Mouse (Mus musculus): ENCODE measurements around the gene 4930402H24Rik.
A peak's percentile ranks its signal among the peaks of the same experiment; 100 is the strongest.
"Not testable (repeated sequence)": the region's sequence is repeated elsewhere in the genome, so short reads cannot be mapped to it uniquely, and the experiment has no call there.

The 4930402H24Rik gene

DNA sequence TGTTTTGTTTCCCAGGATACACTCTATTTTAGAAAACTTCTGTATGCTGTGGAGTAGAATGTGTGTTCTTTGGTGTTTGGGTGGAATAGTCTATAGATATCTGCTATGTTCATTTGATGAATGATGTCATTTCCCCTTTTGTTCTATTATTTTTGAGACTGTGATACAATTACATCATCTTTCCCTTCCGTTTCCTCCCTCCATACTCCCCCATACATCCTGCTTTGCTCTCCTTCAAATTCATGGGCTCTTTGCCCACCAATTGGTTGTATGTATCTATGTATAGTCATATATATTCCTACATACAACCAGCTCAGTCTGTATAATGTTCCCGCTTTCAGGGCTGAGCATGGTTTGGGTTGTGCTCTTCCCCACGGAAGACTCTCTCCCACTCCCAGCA, 44.1 kb downstream of the 4930402H24Rik start:
- ATAC-seq (ENCODE audit: insufficient number of reproducible peaks, low FRiP score, low TSS enrichment) = no peak

- no peak for ATAC-seq (ENCODE audit: insufficient number of reproducible peaks, low FRiP score, low TSS enrichment)
Measured at GRCm38 (mm10) chr2:130852964-130853363, 53.2 kb downstream of the 4930402H24Rik start.

DNA sequence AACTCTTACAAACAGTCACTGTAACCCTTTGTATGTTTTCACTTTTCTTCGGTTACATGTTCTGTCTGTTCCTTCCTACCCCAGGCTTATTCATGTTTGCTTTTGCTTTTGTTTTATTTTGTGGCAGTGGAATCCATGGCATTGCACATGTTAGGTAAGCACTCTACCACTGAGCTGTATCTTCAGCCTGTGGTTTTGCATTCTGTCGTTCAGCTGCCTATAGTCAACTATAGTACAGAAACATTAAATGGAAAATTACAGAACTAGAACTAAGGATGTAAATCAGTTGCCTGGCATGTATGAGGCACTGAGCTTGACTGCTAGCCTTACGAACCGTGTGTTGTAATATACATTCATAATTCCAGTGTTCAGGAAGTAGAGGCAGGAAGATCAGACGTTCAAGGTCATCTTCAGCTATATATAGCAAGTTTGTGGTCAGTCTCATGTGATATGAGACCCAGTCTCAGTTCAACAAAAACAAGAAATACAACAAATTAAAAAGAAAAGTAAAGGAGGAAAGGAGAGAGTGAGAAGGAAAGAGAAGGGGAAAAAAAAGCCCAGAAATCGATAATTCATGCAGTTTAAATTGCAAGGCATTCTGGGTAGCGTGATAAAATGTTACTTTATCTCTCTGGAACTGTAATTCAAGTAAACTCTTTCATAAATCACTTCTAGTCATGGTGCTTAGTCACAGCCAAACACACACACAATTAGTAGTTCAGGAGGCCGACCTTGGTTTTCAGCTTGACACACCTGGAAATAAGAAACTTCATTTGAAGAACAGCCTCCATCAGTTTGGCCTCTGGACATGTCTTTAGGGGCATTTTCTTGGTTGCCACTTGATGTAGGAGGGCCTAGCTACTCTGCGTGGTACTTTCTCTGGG, 54.6 kb downstream of the 4930402H24Rik start:
- no peak for ATAC-seq (ENCODE audit: insufficient number of reproducible peaks, low FRiP score, low TSS enrichment)

DNA sequence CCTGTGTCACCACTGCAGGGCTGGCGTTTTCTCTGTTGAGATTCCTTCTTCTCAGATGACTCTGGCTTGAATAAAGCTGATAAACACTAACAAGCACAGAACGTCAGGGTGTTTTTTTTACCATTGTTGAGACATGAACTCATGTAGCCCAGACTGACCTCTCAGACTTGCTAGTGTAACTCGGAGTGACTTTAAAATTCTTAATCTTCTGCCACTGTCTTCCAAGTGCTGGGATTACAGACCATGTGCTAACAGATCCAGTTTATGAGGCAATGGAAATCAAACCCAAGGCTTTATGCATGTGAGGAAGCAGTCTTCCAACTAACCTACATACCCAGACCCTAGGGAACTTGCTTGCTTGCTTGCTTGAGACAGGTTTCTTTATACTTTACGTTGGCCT, 56.5 kb downstream of the 4930402H24Rik start:
- no peak for ATAC-seq (ENCODE audit: insufficient number of reproducible peaks, low FRiP score, low TSS enrichment)

DNA sequence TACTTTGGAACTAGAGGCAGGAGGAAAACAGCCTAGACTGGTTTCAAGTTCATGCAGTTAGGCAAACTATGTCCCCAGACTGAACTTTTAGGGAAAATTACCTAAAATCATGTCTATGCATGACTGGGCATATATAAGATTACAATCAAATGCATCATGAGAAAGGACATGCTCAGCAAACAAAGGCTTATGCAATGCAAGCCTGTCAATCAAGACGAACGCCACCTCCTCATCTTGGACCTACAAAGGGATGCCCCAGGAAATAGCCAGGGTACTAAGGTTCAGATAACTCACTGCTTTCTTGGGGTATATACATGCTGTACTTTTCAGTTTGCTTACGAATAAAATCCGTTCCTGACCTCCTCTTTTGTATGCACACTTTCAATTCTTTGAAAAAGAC, 57.9 kb downstream of the 4930402H24Rik start:
- no peak for ATAC-seq (ENCODE audit: insufficient number of reproducible peaks, low FRiP score, low TSS enrichment)

GRCm38 (mm10) chr2:130843623-130844022, 62.6 kb downstream of the 4930402H24Rik start:
- ATAC-seq (ENCODE audit: insufficient number of reproducible peaks, low FRiP score, low TSS enrichment) = no peak

GRCm38 (mm10) chr2:130840846-130841245, 65.4 kb downstream of the 4930402H24Rik start:
- peak; percentile 77 for ATAC-seq (ENCODE audit: insufficient number of reproducible peaks, low FRiP score, low TSS enrichment)

GRCm38 (mm10) chr2:130839874-130840661, 66.1 kb downstream of the 4930402H24Rik start:
- ATAC-seq (ENCODE audit: insufficient number of reproducible peaks, low FRiP score, low TSS enrichment) = peak; percentile 83

DNA sequence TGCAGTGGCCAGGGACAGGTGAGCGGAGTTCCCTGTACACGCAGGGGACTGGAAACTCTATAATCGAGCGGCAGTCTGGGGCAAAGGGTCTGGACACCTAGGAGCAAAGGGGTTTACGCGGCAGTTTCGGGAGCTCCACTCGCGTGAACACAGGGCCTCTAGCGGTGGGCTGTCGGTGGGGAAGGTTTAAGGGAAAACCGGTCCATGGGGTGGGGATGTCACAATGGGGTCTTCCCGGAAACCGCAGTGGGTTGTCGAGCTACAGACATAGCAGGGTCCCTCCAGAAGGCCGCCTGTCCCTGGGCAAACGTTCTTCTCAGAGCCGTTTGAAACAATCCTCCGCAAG, 66.7 kb downstream of the 4930402H24Rik start:
- ATAC-seq (ENCODE audit: insufficient number of reproducible peaks, low FRiP score, low TSS enrichment) = peak; percentile 38

- ATAC-seq (ENCODE audit: insufficient number of reproducible peaks, low FRiP score, low TSS enrichment) = 0 out of 2 replicates have a peak, but pooled peaks have one; percentile 36
Measured at GRCm38 (mm10) chr2:130839084-130839483, 67.1 kb downstream of the 4930402H24Rik start.

DNA sequence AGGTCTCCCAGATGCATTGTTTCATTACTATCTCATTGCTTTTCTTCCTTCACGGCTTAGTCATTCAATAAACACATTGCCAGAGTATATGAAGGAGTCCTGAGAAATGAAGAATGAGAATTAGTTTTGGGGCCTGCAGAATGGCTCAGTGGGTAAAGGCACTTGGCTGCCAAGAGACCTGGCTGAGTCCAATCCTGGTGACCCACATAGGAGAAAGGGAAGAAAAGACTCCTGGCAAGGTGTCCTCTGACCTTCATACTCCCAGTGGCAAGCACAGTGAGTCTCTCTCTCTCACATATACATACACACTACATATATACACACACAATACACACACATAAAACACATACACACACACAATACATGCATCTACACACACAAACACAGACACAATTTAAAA, 68.1 kb downstream of the 4930402H24Rik start:
- no peak for ATAC-seq (ENCODE audit: insufficient number of reproducible peaks, low FRiP score, low TSS enrichment)

- ATAC-seq (ENCODE audit: insufficient number of reproducible peaks, low FRiP score, low TSS enrichment) = no peak
Measured at GRCm38 (mm10) chr2:130833699-130834098, 72.5 kb downstream of the 4930402H24Rik start.

DNA sequence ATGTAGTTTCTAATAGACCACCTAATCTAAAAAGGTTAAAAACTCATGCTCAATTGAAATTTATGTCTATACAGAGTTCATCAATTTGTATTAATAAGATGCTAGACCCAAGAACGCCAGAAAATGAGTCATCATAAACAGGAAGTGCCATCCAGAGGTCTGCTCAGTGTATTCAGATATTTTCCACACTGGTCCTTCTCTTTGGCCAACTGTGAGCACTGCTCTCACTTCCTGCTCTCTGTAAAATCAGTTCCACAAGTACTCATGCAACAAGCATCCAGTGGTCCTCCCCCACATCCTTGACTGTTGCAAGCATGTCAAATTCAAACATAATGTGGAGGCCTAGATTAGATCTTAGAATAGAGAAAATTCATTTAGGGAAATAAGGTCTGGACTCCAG, 73.6 kb downstream of the 4930402H24Rik start:
- no peak for ATAC-seq (ENCODE audit: insufficient number of reproducible peaks, low FRiP score, low TSS enrichment)

- no peak for ATAC-seq (ENCODE audit: insufficient number of reproducible peaks, low FRiP score, low TSS enrichment)
Measured at GRCm38 (mm10) chr2:130832012-130832411, 74.2 kb downstream of the 4930402H24Rik start.

- ATAC-seq (ENCODE audit: insufficient number of reproducible peaks, low FRiP score, low TSS enrichment) = no peak
Measured at GRCm38 (mm10) chr2:130830236-130830635, 76.0 kb downstream of the 4930402H24Rik start.

DNA sequence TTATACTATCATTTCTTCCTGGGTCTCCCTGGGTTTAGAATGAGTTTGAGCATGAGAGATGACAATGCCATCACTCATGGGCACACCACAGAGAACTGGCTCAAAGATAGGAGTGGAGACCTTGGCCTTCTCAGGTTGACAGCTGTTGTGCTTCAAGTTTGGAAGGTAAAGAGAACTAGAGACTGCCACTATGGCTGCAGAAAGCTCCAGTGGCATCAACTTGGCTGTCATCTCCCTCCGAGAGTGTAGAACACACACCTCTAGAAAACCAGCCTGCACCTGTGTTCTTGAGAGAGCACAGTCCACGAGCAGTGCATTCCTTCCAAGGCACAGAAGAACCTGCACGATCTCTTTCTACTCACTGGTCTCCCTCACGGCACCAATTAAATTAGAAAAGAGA, 76.7 kb downstream of the 4930402H24Rik start:
- ATAC-seq (ENCODE audit: insufficient number of reproducible peaks, low FRiP score, low TSS enrichment) = no peak

DNA sequence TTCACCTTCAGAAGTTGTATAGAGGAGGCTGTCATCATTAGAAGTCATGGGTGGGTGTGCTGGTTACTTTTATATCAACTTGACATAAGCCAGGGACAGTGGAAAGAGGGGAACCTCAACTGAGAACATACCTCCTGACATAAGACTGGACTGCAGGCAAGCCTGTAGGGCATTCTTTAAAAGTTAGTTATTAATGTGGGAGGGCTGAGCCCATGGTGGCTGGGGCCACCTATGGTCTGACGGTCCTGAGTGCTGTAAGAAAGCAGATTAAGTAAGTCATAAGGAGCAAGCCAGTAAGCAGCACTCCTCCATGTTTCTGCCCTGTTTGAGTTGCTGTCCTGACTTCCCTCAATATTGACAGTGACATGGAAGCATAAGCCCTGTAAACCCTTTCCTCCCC, 77.5 kb downstream of the 4930402H24Rik start:
- no peak for ATAC-seq (ENCODE audit: insufficient number of reproducible peaks, low FRiP score, low TSS enrichment)

GRCm38 (mm10) chr2:130828066-130828465, 78.1 kb downstream of the 4930402H24Rik start:
- ATAC-seq (ENCODE audit: insufficient number of reproducible peaks, low FRiP score, low TSS enrichment) = not testable (repeated sequence)

DNA sequence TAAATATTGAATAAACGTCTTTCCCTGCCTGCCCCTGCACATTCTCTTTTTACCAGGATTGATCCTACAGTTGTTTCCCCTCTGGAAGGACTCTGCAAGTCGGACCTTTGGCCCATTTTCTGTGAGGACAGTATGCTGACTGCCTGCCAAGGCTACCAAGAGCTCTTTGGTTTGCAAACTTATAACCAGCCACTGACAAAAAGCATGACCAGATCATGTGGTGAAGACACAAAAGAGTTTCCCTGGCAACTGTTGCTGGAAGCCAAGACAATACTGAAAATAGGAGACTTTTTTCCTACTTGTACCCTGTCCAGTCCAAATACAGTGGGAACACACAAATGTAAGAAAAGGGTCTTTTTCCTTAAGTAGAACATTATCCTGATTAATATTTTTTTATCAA, 78.8 kb downstream of the 4930402H24Rik start:
- ATAC-seq (ENCODE audit: insufficient number of reproducible peaks, low FRiP score, low TSS enrichment) = no peak

- ATAC-seq (ENCODE audit: insufficient number of reproducible peaks, low FRiP score, low TSS enrichment) = peak; percentile 49; the same call in 1 of the 2 replicates
Measured at GRCm38 (mm10) chr2:130818838-130819647, 87.2 kb downstream of the 4930402H24Rik start.

GRCm38 (mm10) chr2:130817865-130818264, 88.3 kb downstream of the 4930402H24Rik start:
- ATAC-seq (ENCODE audit: insufficient number of reproducible peaks, low FRiP score, low TSS enrichment) = no peak
